Mouse (Mus musculus) kidney, postnatal 0 days (tissue): ENCODE results near the gene Gpbp1l1. TPM values are rescaled to one million over a fixed set of nuclear protein-coding genes. Genes with fewer than 3 reads are reported as not detected.
A peak's percentile ranks its signal among the peaks of the same experiment; 100 is the strongest.

Experiments used
- ATAC-seq: fragments of 200-750 bp; cut with Nextera tagmentation; replicated peaks from 2 replicates; pipeline ENCODE4 v1.8.0; 2017; ENCODE audit warnings: low read depth, moderate number of reproducible peaks, moderate TSS enrichment, moderate library complexity; ENCODE audit not compliant: low FRiP score
- DNase-seq: peaks from one replicate; pipeline ENCODE4 v3.0.0-alpha.2; 2016; ENCODE audit warnings: low spot score
- H3K27ac ChIP-seq: fragments of 300-500 bp; sonication (generic); 2 replicates; pipeline ENCODE4 v1.5.1; 2014; ENCODE audit warnings: mild to moderate bottlenecking
- H3K27me3 ChIP-seq: fragments of 300-500 bp; sonication (generic); 2 replicates; pipeline ENCODE4 v1.6.1; 2014; ENCODE audit warnings: low read length, mixed read lengths; ENCODE audit not compliant: insufficient read depth
- H3K36me3 ChIP-seq: fragments of 300-500 bp; sonication (generic); 2 replicates; pipeline ENCODE4 v1.6.1; 2014; ENCODE audit warnings: low read length, mixed read lengths; ENCODE audit not compliant: insufficient read depth
- H3K4me1 ChIP-seq: fragments of 300-500 bp; sonication (generic); replicated peaks from 2 replicates; pipeline ENCODE4 v1.6.1; 2014; ENCODE audit warnings: antibody characterized with exemption, low read length, mixed read lengths; ENCODE audit not compliant: insufficient read depth
- H3K4me2 ChIP-seq: fragments of 300-500 bp; sonication (generic); 2 replicates; pipeline ENCODE4 v1.6.1; 2014; ENCODE audit warnings: mild to moderate bottlenecking, low read length, moderate library complexity, mixed read lengths
- H3K4me3 ChIP-seq: fragments of 300-500 bp; sonication (generic); replicated peaks from 2 replicates; pipeline ENCODE4 v1.5.1; 2014; ENCODE audit warnings: low read depth, low read length
- H3K9ac ChIP-seq: fragments of 300-500 bp; sonication (generic); 2 replicates; pipeline ENCODE4 v1.6.1; 2014; ENCODE audit warnings: low read depth, low read length
- H3K9me3 ChIP-seq: fragments of 300-500 bp; sonication (generic); replicated peaks from 2 replicates; pipeline ENCODE4 v1.6.1; 2016; ENCODE audit warnings: low read length, inconsistent platforms, mixed read lengths
- CTCF ChIP-seq: IDR thresholded peaks from 2 replicates; pipeline ENCODE4 v1.5.1; 2016; ENCODE audit warnings: antibody characterized with exemption, low read depth, mild to moderate bottlenecking, moderate library complexity
- WGBS: fragments of 180-500 bp; shearing (Covaris S2); extraction: QIAGEN DNeasy Blood & Tissue Kit; methylation state at CpG from one replicate; pipeline ENCODE4 v1.1.7; 2014; 5-methylcytosine and 5-hydroxymethylcytosine counted together
- polyA plus RNA-seq: library from polyadenylated mRNA; unstranded; fragments of >200 nt; fragmentation: Nextera tagmentation; extraction: Ambion mirVana; gene quantifications from 2 replicates; pipeline ENCODE4 v1.2.1, GENCODE M21; 2015

Gene Gpbp1l1
- polyA plus RNA-seq, 1 experiment from 2014 or later: 44.8 TPM

DNA sequence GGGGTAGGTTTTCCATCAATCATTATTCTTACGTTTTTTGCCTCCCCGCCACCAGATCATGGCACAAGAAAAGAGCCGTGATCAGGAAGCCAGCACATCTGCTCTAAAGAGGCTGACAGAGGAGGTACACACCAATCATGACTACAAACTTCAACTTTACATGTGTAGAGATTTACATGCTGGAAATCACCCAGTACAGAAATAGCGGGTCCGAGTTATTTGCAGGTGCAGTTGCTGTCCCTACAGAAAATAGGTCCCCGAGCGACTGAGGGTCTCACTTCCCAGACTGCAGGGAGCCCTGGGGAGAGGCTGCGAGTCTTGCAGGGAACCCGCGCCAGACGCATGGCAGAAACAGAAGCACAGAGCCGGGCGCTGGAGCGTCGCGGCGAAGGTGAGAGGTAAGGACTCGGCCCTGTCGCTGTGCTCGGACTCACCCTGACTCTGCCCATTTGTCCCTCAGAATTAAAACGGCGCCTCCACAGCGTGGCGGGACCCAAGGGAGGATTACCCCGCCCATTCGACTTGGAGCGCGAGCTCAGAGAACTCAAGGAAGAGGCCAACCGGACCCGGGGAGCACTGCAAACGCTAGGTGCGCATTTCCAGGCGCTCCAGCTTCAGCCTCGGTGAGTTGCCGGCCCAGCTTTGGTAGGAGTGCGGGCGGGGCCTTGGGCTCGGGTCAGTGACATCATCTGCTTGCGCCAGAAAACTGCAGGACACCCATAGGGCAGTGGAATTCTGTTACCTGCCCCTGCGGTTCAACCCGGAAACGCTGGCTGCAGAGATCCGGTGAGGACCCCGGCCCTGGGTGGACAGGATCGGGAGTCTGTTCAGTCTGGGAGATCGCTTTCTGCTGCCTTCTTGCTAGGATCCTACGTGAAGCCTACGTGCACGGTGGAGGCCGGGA is 39.8 kb downstream of the Gpbp1l1 start:
- under 1% methylated on average over 50 of the region's 50 CpGs for WGBS
- peak overlapping the region; percentile 73 for H3K4me2 ChIP-seq
- peak; percentile 95 for DNase-seq
- peaks cover 26% of the 10 kb centered on the region for H3K36me3 ChIP-seq
- no peak; the same call in 1 of the 2 replicates for TF ChIP-seq CTCF
- peaks cover 12% of the 10 kb centered on the region for H3K4me1 ChIP-seq
- H3K9ac ChIP-seq: peak overlapping the region; percentile 72
- peak overlapping the region; percentile 62 for H3K4me3 ChIP-seq
- ATAC-seq: peak; percentile 95
- peak overlapping the region; percentile 77 for H3K27ac ChIP-seq
- H3K9me3 ChIP-seq: no peaks in the 10 kb centered on the region
- no peaks in the 10 kb centered on the region for H3K27me3 ChIP-seq

DNA sequence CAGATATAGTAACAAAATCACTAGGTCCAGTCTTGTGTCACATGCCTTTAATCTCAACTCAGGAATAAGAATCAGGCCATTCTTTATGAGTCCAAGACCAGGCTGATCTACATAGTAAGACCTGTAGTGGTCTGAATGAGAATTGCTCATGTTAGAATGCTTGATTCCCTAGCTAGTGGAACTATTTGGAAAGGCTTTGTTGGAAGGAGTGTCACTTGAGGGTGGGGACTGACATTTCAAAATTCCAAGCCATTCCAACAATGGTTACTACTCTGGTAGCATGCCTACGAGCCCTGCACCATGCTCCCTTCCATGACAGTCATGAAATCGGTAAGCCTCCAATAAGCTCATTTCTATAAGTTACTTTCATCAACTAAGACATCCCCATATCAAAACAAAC is 55.2 kb downstream of the Gpbp1l1 start:
- H3K27me3 ChIP-seq: no peaks in the 10 kb centered on the region
- H3K36me3 ChIP-seq: peaks cover 33% of the 10 kb centered on the region
- no peaks in the 10 kb centered on the region for H3K4me1 ChIP-seq
- H3K9me3 ChIP-seq: no peaks in the 10 kb centered on the region
- H3K4me3 ChIP-seq: no peak overlapping the region
- ATAC-seq (no peak), DNase-seq (no peak)
- WGBS: 90% methylated on average over 2 of the region's 2 CpGs
- no peak overlapping the region for H3K4me2 ChIP-seq
- H3K9ac ChIP-seq: no peak overlapping the region
- TF ChIP-seq CTCF: no peak
- H3K27ac ChIP-seq: no peak overlapping the region

DNA sequence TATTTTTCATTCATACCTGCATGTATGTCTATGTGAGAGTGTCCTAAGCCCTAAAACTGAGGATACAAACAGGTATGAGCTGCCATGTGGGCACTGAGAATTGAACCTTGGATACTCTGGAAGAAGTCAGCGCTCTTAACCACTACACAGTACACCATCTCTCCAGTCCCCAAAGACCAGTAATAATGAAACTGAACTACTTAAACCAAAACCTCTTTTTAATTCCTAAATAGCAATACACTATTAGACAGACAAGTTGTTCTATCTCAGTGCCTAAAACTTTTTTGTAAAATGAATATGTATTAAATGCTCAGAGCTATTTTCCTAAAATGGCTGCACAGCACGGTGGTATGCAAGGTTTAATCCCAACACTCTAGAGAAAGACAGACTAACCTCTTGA is 57.8 kb downstream of the Gpbp1l1 start:
- no peak for TF ChIP-seq CTCF
- Histone ChIP-seq H3K4me1 (no peaks in the 10 kb centered on the region), H3K9ac (no peak overlapping the region), H3K36me3 (peaks cover 27% of the 10 kb centered on the region), H3K9me3 (no peaks in the 10 kb centered on the region), H3K27me3 (no peaks in the 10 kb centered on the region), H3K27ac (no peak overlapping the region), H3K4me2 (no peak overlapping the region), H3K4me3 (no peak overlapping the region)
- no peak for DNase-seq
- no peak for ATAC-seq
- 97% methylated on average over 2 of the region's 2 CpGs for WGBS

DNA sequence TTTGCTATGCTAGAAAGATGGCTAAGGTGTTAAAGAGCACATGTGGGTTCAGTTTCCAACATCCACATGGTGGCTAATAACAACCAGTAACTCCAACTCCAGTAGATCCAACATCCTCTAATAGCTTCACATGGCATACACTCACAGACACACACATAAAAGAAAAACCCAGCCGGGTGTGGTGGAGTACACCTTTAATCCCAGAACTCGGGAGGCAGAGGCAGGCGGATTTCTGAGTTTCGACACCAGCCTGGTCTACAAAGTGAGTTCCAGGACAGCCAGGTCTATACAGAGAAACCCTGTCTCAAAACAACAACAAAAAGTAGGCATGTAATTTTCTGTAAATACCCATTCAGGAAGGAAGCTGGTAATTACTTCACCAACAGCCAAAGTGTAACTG is 67.4 kb downstream of the Gpbp1l1 start:
- no peak overlapping the region for H3K4me2 ChIP-seq
- 0 out of 2 replicates have a peak, but pooled peaks cover 5% of the 10 kb centered on the region for H3K4me1 ChIP-seq
- no peaks in the 10 kb centered on the region for H3K9me3 ChIP-seq
- H3K27me3 ChIP-seq: no peaks in the 10 kb centered on the region
- no peak overlapping the region for H3K9ac ChIP-seq
- ATAC-seq: no peak
- TF ChIP-seq CTCF: no peak
- H3K4me3 ChIP-seq: no peak overlapping the region
- DNase-seq: no peak
- no peak overlapping the region for H3K27ac ChIP-seq
- WGBS: 93% methylated on average over 4 of the region's 4 CpGs
- peaks cover 4% of the 10 kb centered on the region for H3K36me3 ChIP-seq

DNA sequence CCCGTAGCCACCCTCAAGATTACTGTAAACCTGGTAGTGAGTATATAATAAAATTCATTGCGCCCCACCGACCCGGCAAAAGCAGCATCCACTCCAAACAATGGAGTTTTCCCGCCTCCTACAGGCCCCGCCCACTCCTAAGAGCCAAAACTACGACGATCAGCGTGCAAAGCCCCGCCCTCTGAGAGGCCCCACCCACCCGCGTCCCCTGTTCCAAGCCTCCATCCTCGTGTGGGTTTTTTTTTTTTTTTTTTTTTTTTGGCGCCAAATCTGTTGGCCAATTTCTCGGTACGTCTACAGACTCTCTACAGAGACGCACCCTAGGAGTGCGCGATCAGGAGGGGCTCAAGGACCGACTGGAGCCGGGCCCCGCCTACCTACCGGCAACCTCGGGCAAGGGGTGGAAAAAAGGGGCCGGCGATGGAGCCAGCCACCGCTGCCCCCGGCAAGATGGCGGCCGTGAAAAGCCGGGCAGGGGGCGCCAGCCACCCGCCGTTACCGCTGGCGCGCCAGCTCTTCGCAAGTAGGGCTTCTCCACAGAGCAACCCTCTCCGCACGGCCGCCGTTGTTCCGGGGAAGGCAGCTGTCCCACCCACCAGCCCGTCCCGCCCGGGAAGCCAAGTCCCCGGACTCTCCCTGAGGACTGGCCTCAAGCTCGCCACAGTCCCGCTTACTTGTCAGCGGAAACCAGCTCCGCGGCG is 69.3 kb downstream of the Gpbp1l1 start:
- Histone ChIP-seq H3K27me3 (no peaks in the 10 kb centered on the region), H3K4me1 (0 out of 2 replicates have a peak, but pooled peaks cover 5% of the 10 kb centered on the region), H3K4me2 (peak overlapping the region; percentile 67), H3K9ac (peak overlapping the region; percentile 91), H3K27ac (peak overlapping the region; percentile 96), H3K36me3 (peaks cover under 1% of the 10 kb centered on the region; the same call in 1 of the 2 replicates), H3K4me3 (peak overlapping the region; percentile 99), H3K9me3 (no peaks in the 10 kb centered on the region)
- ATAC-seq (peak; percentile 65), DNase-seq (peak; percentile 95)
- peak; percentile 32 for TF ChIP-seq CTCF
- WGBS: under 1% methylated on average over 53 of the region's 53 CpGs

DNA sequence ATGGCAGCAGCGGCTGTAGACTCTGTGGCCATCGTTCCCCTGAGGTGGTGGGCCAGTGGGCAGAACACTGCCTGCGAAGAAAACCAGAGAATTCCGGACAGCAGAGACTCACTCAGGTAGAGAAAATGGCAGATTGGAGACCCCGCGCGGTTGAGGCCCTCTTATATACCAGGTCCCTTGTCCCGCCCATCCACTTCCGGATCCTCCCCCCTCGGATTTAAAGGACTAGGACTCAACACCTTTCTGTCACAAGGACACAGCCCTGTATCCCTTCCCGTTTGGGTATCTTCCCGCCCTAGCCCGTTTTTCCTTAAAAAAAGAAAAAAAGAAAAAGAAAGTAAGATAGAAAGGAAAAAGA is 69.9 kb downstream of the Gpbp1l1 start:
- Histone ChIP-seq H3K27me3 (no peaks in the 10 kb centered on the region), H3K27ac (peak overlapping the region; percentile 96), H3K4me2 (peak overlapping the region; percentile 67), H3K36me3 (no peaks in the 10 kb centered on the region), H3K4me3 (peak overlapping the region; percentile 99), H3K9ac (peak overlapping the region; percentile 91), H3K9me3 (no peaks in the 10 kb centered on the region), H3K4me1 (0 out of 2 replicates have a peak, but pooled peaks cover 5% of the 10 kb centered on the region)
- TF ChIP-seq CTCF: no peak
- peak; percentile 97 for DNase-seq
- 0% methylated on average over 13 of the region's 13 CpGs for WGBS
- peak; percentile 93 for ATAC-seq
